Mouse (Mus musculus) monocyte, adult 59 days (primary cell): ENCODE results near the gene Mroh9. TPM values are rescaled to one million over a fixed set of nuclear protein-coding genes. Genes with fewer than 3 reads are reported as not detected.

ENCODE experiments used
- total RNA-seq, 2 experiments: library from RNA; stranded (reverse); gene quantifications; one replicate each; pipeline ENCODE4 v1.2.4; 2023

Gene Mroh9
- not detected for total RNA-seq

DNA sequence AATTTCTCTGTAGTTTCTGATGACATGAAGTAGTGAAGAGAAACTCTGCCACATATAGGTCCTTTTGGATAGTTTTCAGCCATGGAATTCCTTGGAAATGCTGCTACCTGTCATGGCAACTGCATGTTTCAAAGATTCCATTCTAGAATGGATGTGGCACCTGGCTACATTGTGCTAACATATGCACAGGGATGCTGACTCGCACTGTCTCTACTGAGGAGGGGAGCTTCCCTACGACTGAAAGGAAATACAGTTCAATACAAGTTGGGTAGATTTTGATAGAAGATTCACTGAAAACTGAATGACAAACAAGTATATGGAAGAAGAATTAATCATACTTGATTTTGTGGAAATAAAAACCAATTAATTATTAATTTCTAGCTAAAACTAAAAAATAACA is at the start of gene Mroh9:
Mroh9 (minus strand) TSS at position 101 of the 400 bp plus-strand sequence.

DNA sequence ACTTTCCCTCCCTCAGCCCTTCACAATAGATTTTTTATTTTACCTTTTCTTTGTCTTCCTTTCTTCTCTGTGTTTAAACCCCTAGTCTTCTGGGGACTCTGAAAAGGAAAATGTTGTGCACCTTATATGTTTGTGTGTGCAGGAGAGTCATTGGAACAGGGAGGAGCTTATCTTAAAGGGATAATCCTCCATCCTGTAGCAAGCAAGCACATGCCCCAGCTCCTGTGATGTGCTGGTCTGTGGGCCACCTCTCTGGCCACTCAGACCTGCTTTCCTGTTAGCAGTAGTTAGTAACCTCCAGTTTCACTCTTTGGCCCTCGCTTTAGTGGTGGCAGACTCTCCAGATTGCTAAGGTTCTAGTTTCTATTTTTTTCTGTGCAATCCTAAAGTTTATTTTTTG is 101.0 kb downstream of the Mroh9 start, which contains the start of gene Fmo3:
Fmo3 (minus strand) TSS at position 101 of the 400 bp plus-strand sequence.

Other genes with a start within 250 kb of the Mroh9 start
- not detected for gene Fmo1, start 219.1 kb downstream of the Mroh9 start, total RNA-seq
- under 1 TPM; 0.18 to 0.46 TPM for gene Fmo2, start 186.9 kb downstream of the Mroh9 start, total RNA-seq
- not detected for gene Fmo6, start 148.2 kb downstream of the Mroh9 start, total RNA-seq
- not detected for gene Fmo3, start 101.1 kb downstream of the Mroh9 start, total RNA-seq
- gene Prrx1, start 228.0 kb upstream of the Mroh9 start, total RNA-seq = not detected